Mouse (Mus musculus) left cerebral cortex, adult 11 months (tissue): ENCODE data around the gene Zbtb9.

ENCODE experiments used
- DNase-seq: peaks from one replicate; pipeline ENCODE4 v3.0.0; 2022; ENCODE audit warnings: low spot score

Zbtb9 gene

GRCm38 (mm10) chr17:27011998-27012672 lies 39.2 kb downstream of the Zbtb9 start:
- DNase-seq, result no peak

- DNase-seq, result peak; percentile 62
Measured at GRCm38 (mm10) chr17:27012909-27013308, 39.9 kb downstream of the Zbtb9 start.

- peak; percentile 72 for DNase-seq
Measured at GRCm38 (mm10) chr17:27017564-27018499, 44.9 kb downstream of the Zbtb9 start.

- DNase-seq, result no peak
Measured at GRCm38 (mm10) chr17:27018555-27019196, 45.7 kb downstream of the Zbtb9 start.

GRCm38 (mm10) chr17:27021076-27021475 lies 48.1 kb downstream of the Zbtb9 start:
- DNase-seq, result no peak

GRCm38 (mm10) chr17:27021736-27022135 lies 48.8 kb downstream of the Zbtb9 start:
- no peak for DNase-seq

- no peak for DNase-seq
Measured at GRCm38 (mm10) chr17:27023342-27023741, 50.4 kb downstream of the Zbtb9 start.

- DNase-seq, result no peak
Measured at GRCm38 (mm10) chr17:27025326-27025902, 52.4 kb downstream of the Zbtb9 start.

- no peak for DNase-seq
Measured at GRCm38 (mm10) chr17:27025951-27026350, 53.0 kb downstream of the Zbtb9 start.

GRCm38 (mm10) chr17:27027460-27028283 lies 54.7 kb downstream of the Zbtb9 start:
- no peak for DNase-seq

- peak; percentile 84 for DNase-seq
Measured at GRCm38 (mm10) chr17:27028284-27028795, 55.4 kb downstream of the Zbtb9 start.

GRCm38 (mm10) chr17:27028909-27029308 lies 55.9 kb downstream of the Zbtb9 start, which contains the start of gene Bak1:
Gene Bak1 (minus strand): TSS chr17:27029009.
- no peak for DNase-seq

- DNase-seq, result no peak
Measured at GRCm38 (mm10) chr17:27029431-27029830, 56.5 kb downstream of the Zbtb9 start.

GRCm38 (mm10) chr17:27030896-27031295 lies 57.9 kb downstream of the Zbtb9 start:
- no peak for DNase-seq

- DNase-seq, result no peak
Measured at GRCm38 (mm10) chr17:27032328-27032727, 59.4 kb downstream of the Zbtb9 start.

GRCm38 (mm10) chr17:27032869-27033268 lies 59.9 kb downstream of the Zbtb9 start:
- DNase-seq, result no peak

GRCm38 (mm10) chr17:27036465-27036864 lies 63.5 kb downstream of the Zbtb9 start:
- no peak for DNase-seq

GRCm38 (mm10) chr17:27038335-27039050 lies 65.5 kb downstream of the Zbtb9 start:
- DNase-seq, result no peak

- no peak for DNase-seq
Measured at GRCm38 (mm10) chr17:27039432-27040102, 66.6 kb downstream of the Zbtb9 start.
